Mouse (Mus musculus) cerebellum, adult (tissue): ENCODE measurements at regions not wholly inside any gene's neighbourhood (a gene's known extent, or its start where the extent isn't known, plus 50 kb on each side); places are given as distances from the start of the nearest gene placed in this dataset.

ENCODE experiments used
- ATAC-seq: cut with Nextera tagmentation; 2 replicates; pipeline ENCODE4 v1.9.2; 2017; ENCODE audit warnings: mild to moderate bottlenecking, moderate library complexity, mixed read lengths; ENCODE audit not compliant: insufficient number of reproducible peaks, low FRiP score, low TSS enrichment

DNA sequence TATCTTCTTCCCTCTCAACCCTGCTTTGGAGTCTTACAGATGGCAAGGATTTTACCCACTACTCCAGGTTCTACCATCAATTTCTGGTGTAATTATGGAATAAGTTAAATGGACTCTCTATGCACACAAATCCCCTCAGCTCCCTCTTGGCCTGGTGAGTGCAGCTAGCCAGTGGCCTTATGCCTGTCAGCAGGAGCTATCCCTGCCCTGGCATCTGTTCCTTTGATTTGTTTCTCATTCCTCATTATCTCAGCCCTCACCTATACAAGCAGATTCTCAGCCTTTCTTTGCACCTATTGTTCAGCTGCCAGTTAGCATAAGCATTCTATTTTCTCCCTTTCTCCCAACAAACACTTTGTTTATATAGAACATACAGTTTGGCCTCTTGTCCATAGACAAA lies 150.3 kb downstream of the Rnf152 start:
- peak; percentile 89 for ATAC-seq

DNA sequence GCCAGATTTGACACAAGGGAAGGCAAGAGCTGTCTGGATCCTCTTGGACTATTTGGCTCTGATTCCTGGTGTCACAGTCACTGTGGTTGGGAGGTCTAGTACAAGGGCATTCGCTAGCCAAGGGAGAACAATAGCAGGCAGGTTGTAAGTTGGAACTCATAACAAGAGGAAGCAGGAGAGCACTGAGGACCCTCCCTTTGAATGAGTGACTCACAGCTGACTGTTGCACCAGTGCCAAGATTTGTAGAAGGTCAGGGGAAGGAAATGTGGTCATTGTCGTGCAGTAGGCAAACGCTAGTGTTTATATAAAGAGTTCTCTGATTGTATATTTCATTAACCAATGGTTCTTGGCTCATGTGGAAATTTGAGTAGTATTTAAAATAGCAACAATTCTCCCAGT lies 157.2 kb downstream of the Rnf152 start:
- no peak for ATAC-seq

DNA sequence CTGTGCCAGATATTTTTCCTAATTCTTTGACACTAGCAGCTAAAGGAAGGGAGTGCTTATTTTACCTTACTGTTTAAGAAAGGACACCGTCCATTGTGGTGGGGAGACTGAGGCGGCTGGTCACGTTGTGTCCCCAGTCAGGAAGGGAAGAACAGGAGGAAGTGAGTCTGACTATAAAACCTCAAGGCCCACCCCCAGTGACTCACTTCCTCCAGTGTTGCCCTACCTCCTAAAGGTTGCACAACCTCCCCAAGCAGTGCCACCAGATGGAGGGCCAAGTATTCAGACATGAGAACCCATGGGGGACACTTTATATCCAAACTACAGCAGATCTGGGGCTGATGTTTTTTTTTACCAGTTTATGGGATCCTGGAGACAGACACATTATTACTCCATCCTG lies 165.4 kb downstream of the Rnf152 start:
- ATAC-seq, result no peak

DNA sequence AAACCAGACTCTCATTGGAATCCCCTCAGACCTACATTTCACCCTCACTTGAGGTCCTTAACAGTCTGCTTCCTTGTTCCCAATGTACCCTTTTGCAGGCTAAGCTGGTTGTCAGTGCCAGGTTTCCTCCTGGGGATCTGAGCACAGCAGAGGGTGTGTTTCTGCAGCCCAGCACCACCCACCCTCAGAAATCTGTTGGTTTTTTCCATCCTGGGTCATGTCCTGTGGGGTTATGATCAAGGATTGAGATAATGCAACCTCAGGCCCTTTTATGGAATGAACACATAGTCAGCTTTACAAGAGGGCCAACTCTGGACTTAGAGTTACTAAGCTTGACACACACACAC lies 167.6 kb downstream of the Rnf152 start:
- no peak for ATAC-seq

DNA sequence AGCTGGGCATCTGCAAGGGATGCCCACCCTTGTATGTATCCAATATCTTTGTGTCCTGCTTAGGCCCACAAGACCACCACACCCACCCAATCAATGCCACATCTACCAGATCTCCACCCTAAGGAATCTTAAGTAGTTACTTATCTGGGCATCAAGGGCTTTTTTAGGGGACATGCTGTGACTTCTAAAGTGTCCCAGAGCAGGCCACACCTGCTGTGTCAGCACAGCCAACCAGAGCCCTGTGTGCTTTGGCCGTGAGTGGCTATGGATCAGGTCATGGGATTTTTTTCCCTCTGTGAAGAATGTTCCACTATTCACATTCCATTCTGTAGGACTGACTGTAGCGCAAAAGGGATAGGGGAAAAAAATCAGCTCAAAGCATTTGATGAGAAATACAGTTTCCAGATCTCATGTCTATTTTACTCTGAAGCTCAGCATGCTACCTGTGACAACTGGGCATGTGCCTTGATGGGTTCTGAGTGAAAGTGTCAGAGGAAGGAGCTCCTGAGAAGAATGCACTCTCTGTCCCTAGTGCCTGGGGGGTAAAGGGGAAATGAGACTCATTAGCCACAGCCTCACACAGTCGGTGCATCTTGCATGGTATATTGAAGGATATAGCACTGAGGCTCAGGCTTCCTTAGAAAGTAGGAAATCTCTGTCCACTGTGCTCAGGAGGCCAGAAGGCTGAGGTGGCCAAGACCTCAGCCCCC lies 168.1 kb downstream of the Rnf152 start:
- ATAC-seq, result no peak

DNA sequence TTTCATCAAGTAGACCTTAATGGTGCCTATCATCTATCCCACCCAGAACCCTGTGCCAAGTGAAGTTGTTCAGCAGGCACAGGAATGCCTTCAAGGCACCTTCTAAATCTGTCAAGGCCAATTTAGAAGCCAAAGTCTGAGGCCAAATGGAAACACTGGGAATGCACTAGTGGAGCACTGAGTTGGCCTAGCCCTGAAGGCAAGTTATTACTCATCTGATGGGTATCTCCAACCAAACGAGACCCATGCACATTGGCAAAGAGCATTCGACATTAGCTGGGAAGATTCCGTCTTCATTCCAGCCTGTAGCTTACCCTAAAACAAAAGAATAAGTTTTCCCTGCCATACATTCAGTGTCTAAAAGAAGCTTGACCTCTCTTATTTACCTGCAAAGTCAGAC lies 172.0 kb downstream of the Rnf152 start:
- no peak for ATAC-seq

DNA sequence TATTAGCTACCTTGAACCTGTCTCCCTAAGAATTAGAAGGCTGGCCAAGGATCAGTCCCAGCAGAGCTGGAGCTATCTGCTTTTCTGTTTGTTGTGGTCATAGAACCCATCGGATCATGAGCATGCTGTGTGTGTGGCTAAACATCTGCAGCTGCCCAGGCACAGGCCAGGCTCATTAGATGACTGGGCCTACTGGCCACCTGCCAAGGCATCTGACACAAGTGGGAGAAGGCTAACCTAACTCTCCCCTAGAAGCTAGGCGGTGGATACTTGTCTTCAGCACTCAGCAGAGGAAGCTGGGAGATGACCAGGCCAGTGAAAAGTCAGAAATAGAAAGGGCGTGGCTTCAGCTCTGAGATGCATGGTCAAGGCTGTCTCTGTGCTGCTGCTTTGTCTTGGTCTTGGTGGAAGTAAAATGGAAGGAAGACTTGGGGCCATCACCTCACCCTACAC lies 177.1 kb downstream of the Rnf152 start:
- peak; percentile 58; the same call in 1 of the 2 replicates for ATAC-seq

DNA sequence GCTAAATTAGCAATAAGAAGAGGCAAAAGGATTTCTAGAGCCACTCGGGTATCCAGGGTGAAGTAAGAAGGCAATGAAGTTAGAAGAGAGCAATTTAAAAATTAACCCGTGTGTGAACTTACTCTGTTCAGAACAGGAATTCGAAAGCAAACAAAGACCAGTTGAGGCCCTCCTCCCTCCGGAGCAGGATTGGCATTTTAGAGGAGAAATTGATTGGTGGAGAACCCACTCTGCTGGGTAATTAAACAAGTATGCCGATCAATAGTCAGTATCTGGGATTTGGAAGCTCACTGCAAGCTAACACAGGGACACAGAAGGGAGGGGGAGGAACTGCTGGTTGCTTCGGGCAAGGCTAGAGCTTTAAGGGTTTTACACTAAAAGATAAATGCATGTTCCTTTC lies 177.7 kb downstream of the Rnf152 start:
- no peak for ATAC-seq

DNA sequence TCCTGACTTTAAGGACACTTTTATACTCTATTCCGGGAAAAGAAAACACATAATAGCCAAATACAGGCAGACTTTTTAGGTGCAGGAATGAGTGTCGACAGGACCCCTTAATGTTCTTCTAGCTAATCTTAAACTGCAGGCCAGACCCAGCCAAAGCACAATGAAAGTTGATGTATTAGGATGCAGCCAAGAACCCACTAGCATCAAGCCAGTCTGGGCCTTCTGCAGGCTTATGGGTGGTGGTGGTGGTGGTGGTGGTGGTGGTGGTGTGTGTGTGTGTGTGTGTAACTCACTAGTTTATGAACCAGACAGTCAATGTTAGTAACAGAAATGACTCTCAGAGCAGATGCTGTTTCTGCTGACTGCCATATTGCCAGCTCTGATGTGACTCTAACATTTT lies 178.6 kb downstream of the Rnf152 start:
- ATAC-seq, result no peak

DNA sequence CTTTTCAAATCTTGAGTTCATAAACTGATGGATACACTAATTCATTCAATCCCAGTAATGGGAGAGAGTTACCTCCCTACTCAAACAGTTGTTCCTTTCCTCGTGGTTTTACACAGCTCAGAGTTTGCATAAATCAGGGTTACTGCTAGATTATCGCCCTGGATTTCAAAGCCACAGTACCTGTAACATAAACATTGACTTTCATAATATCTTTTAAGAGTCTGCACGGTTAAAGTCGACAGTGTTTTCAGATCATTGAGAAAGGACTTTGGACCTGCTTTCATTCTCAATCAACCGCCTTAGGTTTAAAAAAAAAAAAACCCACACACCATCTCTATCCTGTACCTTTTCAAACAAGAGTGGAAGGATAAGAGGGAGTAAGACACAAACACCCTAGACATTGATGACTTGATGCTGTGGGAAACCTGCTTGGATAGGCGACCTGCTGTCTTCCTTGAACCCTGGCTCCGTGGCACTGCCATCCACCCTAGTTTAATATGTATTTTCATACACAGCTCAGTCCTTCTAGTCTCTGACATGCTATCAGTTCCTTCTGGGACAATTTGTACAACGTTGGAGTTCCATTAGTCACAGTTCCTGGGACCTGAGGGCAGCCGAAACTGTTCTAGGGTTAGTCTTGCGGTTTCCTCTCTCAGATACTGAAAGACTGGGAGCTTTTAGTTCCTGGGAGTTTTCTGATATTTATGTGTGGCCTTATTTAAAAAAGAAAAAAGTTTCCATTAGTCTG lies 179.3 kb downstream of the Rnf152 start:
- no peak for ATAC-seq

DNA sequence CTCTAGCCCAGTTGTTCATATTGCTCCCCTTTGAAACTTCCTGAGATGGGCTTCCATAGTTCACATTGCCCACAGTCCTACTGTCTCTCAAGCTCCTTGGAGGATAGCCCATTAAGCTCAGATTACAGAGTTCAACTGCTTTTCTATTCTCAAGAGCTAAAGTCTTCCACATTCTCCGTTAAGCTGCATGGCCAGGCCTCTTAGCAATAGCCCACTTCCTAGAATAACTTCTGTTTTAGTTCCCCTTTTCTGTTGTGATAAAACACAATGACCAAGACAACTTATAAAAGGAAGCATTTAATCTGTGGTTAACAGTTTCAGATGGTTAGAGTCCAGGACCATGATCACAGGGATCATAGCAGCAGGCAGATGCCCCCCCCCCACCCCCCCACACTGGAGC lies 185.5 kb downstream of the Rnf152 start:
- no peak for ATAC-seq

DNA sequence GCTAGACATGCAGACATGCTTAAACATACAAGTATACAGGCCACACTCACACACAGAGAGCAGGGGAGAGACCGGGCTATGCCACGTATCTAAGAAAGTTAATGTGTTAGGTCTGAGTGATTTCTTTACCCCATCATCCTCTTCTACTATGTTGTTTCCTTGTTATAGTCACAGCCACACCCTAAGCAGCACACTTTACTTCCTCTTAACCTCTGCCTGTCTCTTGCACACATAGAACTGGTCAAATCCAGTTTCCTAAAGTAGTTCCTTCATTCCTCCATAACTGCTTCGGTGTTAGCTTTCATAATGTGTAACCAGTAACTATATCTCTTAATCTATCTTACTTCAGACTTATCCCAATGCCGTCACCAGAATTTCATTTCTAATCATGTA lies 186.4 kb downstream of the Rnf152 start:
- no peak for ATAC-seq

DNA sequence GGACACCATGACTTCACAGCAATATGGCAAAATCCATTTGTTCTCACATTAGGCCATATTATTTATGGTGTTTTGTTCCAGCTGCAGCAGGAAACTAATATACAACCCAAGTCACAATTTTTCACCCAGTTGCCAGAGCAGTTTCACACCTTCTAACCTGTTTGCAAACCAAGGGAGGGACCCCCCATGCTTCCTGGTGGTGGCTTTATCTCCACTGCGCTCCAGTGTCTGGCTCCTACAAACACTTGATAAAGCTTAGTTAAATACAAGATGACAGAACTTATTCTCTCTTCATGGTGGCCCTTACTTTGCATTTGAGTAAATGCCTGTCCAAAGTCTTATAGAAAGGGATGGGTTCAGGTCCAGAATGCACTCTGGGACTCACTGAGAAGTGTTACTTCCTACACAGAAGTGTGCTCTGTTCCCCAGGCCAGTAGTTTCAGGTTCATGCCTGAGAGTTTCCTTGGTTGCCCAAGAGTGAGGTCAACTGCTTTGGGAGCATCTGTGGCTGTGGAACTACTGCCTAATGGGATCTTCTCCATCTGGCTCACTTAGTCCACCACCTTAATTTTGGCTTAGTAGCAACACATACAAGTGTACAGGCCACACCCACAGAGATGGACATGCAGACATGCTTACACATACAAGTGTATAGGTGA lies 186.9 kb downstream of the Rnf152 start:
- no peak for ATAC-seq

DNA sequence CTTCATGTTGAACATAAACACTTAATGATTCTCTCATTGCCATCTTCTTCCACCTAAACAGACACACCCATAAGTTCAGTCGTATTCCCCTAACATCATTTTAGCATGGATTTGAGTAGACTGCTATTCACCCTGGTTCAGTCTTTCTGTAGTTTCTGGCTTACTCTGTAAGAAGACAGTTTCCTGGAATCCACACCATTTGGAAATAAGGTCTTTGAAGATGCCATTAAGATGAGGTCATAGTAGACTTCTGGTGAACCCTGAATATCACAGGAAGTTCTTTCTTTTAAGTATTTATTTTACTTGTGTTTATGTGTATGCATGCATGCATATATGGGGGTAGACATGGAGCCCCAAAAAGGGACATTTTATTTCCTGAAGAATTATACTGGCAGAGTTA lies 187.7 kb downstream of the Rnf152 start:
- no peak for ATAC-seq

DNA sequence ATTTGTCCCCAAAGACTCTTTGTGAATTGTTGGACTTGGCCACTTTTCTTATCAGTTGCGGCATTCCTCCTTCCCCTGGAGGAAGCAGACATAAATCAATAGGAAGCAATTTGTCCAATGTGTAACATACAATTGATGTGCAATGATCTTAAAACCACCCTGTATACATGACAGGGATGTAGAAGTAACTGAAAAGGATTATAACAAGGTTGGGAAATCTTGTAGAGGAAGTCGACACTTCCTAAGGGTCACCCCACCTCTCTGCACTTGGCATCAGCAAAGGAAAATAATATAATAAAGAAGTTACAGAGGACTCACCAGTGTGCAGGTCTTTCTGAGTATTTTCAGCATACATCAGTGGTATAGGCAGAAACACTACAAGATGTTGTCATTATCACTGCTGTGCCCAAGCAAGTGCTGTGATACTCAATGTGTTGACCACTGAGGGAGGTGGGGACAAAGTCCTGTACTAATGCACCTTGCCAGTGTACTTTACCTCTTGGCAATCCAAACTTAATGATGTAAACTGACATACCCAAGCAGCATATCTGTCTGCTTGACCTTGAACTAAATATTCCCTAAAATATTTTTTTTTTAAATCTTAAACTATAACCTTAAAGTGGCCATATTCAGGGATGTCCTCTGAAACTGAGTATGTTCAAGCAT lies 198.9 kb downstream of the Rnf152 start:
- no peak for ATAC-seq

DNA sequence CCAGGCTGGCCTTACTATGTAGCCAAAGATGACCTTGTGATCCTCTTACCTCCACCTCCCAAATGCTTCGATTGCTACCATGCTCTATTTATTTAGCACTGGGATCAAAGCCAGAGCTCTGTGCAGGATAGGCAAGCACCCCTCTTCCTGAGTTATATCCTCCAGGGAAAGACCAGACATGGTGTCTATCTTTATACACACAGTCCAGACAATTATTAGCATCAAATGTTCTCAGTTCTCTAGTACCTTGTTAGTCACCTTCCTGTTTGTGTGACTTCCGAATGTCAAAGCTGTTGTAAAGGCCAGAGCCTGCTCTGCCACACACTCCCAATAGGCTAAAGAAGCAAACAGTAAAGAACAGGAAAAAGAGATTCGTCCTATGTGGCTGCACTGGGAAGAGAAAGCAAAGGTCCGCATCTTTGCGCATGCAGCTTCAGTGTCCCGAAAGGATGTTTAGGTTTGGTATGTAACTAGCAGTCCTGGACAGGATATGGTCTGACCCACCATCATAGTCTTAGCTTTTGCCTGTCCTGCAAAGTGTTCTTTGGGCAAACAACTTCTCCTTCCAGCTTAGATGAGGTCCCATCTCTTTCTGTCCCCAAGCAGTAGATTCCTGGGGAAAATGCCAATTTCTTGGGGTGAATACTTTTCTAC lies 204.2 kb downstream of the Rnf152 start:
- no peak for ATAC-seq

DNA sequence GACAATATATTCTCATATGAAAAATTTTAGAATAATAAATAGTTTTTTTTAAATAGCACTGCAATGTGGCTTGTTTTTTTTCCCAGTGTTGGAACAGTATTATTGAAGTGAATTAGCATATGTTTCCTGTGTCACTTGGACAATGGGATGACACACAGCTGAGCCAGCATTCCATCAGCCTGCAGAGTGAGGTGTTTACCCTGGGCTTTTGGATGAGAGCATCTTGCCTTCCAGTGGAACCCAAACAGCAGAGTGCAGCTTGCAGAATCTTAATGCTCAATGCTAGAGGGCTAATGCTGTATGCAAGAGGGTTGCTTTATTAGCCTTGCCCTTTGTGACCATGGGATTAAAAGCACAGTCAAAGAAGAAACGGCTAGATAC lies 205.1 kb downstream of the Rnf152 start:
- no peak for ATAC-seq

DNA sequence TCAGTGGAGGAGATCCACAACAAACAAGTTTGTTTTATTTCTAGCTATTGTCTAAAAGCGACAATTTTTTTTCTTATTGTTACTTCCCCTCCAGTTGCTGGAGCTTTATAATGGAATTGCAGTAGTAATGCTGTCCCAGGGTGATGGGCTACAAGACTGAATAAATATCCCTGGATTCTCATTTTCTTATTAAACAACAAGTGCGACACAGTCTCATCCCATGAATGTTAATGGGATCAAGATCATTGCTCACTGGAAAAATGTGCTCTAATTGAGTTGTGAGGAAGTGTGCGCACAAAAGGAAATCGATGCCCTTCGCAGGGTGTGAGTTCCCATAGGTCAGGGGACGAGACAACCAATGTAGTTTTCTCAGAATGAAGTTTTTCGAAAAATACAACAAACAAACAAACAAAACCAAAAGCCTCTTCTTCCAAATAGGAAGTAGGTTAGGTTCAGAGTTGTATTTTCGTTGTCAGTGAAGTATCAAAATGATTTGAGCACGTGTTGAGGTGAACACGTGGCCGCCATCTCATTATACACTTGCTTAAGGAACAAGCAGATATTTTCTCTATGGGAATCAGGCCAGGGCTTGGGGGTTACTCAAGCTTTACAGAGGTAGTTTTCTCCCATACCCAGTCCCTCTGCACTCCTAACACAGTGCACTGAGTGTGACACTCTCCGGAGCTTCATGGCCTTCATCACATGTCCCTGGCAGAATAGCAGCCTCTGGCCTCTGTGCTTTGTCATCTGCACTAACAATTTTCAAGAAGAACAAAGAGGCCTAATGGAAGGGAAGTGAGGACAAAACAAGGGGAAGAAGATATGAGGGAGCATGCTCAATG lies 205.7 kb downstream of the Rnf152 start:
- ATAC-seq, result no peak

DNA sequence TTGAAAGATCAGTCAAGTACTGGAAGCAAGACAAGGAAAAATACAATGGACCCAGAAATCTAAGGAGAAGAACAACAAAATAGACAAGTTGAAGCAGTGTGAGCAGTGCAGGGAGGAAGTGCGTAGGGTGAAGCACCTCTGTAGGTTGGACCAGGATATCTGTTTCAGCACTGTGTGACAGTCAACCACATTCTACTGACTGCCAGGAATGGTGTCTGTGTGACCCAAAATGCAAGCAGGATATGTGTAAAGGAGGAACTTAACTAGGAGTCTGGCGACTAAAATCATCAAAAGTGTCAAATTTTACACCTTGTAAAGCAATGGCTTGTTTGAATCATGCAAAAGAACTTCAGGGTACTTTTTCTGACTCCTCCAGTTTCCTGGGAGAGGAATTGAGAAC lies 207.7 kb downstream of the Rnf152 start:
- no peak for ATAC-seq

DNA sequence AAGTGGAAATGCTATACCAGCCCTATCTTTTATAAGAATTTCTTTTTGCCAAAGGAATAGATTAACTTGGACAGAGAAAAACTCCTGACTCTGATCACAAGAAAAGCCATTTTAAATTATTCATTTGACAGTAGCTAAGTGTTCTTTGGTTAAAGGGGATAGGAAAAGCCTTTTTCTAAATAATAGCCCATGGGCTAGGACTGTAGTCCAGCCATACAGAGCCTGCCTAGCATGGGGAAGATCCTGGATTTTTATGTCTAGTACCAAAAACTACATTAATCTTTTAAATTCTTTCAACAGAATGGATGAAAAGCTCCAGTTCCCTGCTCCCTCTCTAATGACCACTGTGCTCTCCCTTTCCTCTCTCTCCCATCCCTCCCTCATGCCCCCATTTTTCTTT lies 208.5 kb downstream of the Rnf152 start:
- ATAC-seq, result no peak
